Mouse (Mus musculus) liver, embryonic 13.5 days (tissue): ENCODE results near the gene Scg5. TPM values are rescaled to one million over a fixed set of nuclear protein-coding genes. Genes with fewer than 3 reads are reported as not detected.

Source experiments
- ATAC-seq: fragments of 200-750 bp; cut with Nextera tagmentation; 2 replicates; pipeline ENCODE4 v1.8.0; 2017; ENCODE audit warnings: low read depth, mild to moderate bottlenecking, moderate number of reproducible peaks, moderate library complexity
- DNase-seq: peaks from one replicate; pipeline ENCODE4 v3.0.0; 2022
- H3K27ac ChIP-seq: fragments of 300-500 bp; sonication (generic); 2 replicates; pipeline ENCODE4 v1.5.1; 2015; ENCODE audit warnings: moderate library complexity, mild to moderate bottlenecking, inconsistent platforms
- H3K27me3 ChIP-seq: fragments of 300-500 bp; sonication (generic); 2 replicates; pipeline ENCODE4 v1.6.1; 2015; ENCODE audit warnings: mild to moderate bottlenecking, inconsistent platforms
- H3K36me3 ChIP-seq: fragments of 300-500 bp; sonication (generic); 2 replicates; pipeline ENCODE4 v1.6.1; 2015; ENCODE audit warnings: mild to moderate bottlenecking, inconsistent platforms
- H3K4me1 ChIP-seq: fragments of 300-500 bp; sonication (generic); replicated peaks from 2 replicates; pipeline ENCODE4 v1.6.1; 2015; ENCODE audit warnings: inconsistent platforms
- H3K4me2 ChIP-seq: fragments of 300-500 bp; sonication (generic); 2 replicates; pipeline ENCODE4 v1.6.1; 2015; ENCODE audit warnings: inconsistent platforms, mild to moderate bottlenecking, moderate library complexity
- H3K4me3 ChIP-seq: fragments of 300-500 bp; sonication (generic); replicated peaks from 2 replicates; pipeline ENCODE4 v1.5.1; 2015; ENCODE audit warnings: mild to moderate bottlenecking, inconsistent platforms
- H3K9ac ChIP-seq: fragments of 300-500 bp; sonication (generic); 2 replicates; pipeline ENCODE4 v1.6.1; 2015; ENCODE audit warnings: mild to moderate bottlenecking, inconsistent platforms
- H3K9me3 ChIP-seq: fragments of 300-500 bp; sonication (generic); replicated peaks from 2 replicates; pipeline ENCODE4 v1.6.1; 2016; ENCODE audit warnings: inconsistent platforms
- WGBS: fragments of 180-500 bp; shearing (Covaris S2); methylation state at CpG from one replicate; pipeline ENCODE4 v1.1.7; 2015; ENCODE audit not compliant: insufficient replicate concordance; 5-methylcytosine and 5-hydroxymethylcytosine counted together
- polyA plus RNA-seq: library from polyadenylated mRNA; unstranded; fragments of >200 nt; fragmentation: Nextera tagmentation; extraction: Ambion mirVana; gene quantifications from 2 replicates; pipeline ENCODE4 v1.2.1, GENCODE M21; 2015

Scg5 gene
- polyA plus RNA-seq, 1 experiment from 2014 or later, result 0.21 TPM

DNA sequence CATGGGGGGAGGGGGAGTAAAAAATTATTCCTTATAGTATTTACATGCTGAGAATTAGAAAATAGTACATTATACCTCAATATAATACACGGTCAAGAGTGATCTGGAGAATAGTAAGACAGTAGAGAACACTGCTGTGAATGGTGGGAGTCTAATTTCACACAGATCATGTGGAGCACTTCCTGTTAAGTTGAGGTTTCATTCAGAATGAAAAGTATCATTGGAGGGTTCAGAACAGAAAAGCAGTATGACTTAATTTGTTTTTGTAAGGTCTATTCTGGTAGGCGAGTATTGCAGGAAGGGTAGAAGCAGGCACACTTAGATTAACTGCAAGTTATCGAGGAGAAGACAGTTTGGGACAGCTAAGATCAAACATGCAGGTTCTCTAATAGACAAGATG, 6.3 kb upstream of the Scg5 start:
- H3K4me3 ChIP-seq, result no peak overlapping the region
- peaks cover 10% of the 10 kb centered on the region for H3K9me3 ChIP-seq
- H3K9ac ChIP-seq, result no peak overlapping the region
- 84% methylated on average over 3 of the region's 3 CpGs for WGBS
- H3K4me2 ChIP-seq, result no peak overlapping the region
- H3K4me1 ChIP-seq, result no peaks in the 10 kb centered on the region
- H3K36me3 ChIP-seq, result peaks cover 74% of the 10 kb centered on the region
- DNase-seq, result no peak
- no peak overlapping the region for H3K27ac ChIP-seq
- no peaks in the 10 kb centered on the region for H3K27me3 ChIP-seq
- no peak for ATAC-seq

DNA sequence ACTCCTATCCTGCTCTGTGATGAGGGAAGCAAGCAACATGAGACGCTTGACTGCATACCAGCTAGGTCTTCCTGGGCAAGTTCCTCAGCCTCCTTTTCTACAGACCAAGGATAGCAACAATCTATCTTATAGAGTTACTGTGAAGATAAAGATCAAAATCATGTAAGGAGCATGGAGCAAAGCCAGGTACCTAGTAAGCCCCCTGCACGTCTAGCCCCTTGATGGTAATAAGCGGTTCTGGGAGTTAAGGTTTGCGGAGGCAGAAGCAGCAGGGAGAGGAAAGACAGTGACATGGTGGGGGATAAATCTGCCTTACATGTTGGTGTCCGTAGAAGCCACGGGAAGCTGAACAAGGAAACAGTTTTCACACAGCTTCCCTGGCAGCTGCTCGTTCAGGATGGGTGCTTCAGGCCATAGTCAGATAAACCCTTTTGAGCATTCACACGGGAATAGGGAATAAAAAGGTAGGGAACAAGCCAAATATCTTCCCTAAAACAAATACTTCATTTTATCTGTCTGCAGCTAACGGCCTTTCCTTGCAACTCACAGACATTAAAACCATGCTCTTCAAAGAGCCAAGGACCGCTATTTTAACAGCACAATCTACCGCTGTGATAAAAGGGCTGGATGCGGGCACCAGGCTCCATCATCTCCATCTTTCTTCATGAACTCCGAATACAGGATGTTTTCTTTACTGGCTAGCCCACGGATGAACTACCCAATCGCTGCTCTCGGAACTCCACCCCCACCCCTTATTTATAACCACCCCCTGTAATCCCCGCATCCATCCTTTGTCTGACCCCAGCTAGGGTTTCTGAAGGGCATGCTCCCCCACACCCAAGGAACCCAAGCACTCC, 607 bp downstream of the Scg5 start:
- Histone ChIP-seq H3K27me3 (no peaks in the 10 kb centered on the region), H3K4me2 (peak overlapping the region; percentile 21), H3K4me3 (no peak overlapping the region), H3K9ac (no peak overlapping the region), H3K36me3 (peaks cover 25% of the 10 kb centered on the region), H3K4me1 (peaks cover 6% of the 10 kb centered on the region), H3K27ac (no peak overlapping the region), H3K9me3 (peaks cover 2% of the 10 kb centered on the region)
- DNase-seq, result no peak
- ATAC-seq, result no peak; the same call in 1 of the 2 replicates
- WGBS, result 48% methylated on average over 17 of the region's 17 CpGs

GRCm38 (mm10) chr2:113823909-113824308, 5.0 kb downstream of the Scg5 start:
- Histone ChIP-seq H3K4me3 (no peak overlapping the region), H3K27me3 (no peaks in the 10 kb centered on the region), H3K27ac (no peak overlapping the region), H3K36me3 (no peaks in the 10 kb centered on the region), H3K4me2 (no peak overlapping the region), H3K9ac (no peak overlapping the region), H3K4me1 (peaks cover 2% of the 10 kb centered on the region), H3K9me3 (no peaks in the 10 kb centered on the region)
- DNase-seq (peak; percentile 11), ATAC-seq (no peak)
- WGBS, result 2% methylated on average over 2 of the region's 2 CpGs

DNA sequence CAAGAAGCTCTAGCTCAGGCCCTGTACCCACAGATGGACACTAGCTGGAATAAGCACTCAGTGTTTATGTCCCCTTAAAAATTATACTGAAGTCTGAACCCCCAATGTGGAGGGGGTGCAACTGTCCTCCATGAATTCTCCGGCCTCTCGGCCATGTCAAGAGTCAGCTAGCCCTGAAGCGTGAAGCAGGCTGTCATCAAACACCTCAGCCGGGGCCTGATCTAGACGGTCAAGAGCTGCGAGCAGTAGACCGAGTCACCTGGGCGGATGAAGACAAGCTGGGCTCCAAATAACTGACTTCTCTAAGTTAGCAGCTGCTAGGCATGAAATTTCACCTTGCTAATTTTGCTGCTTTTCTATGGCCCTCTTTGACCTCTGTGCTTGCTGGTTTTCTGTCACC, 6.6 kb downstream of the Scg5 start:
- no peaks in the 10 kb centered on the region for H3K27me3 ChIP-seq
- no peak for ATAC-seq
- H3K36me3 ChIP-seq, result no peaks in the 10 kb centered on the region
- no peak overlapping the region for H3K4me2 ChIP-seq
- no peak overlapping the region for H3K27ac ChIP-seq
- H3K4me3 ChIP-seq, result no peak overlapping the region
- DNase-seq, result no peak
- no peaks in the 10 kb centered on the region for H3K9me3 ChIP-seq
- H3K4me1 ChIP-seq, result no peaks in the 10 kb centered on the region
- WGBS, result 81% methylated on average over 8 of the region's 8 CpGs
- H3K9ac ChIP-seq, result no peak overlapping the region

GRCm38 (mm10) chr2:113821176-113821734, 7.7 kb downstream of the Scg5 start:
- DNase-seq (no peak), ATAC-seq (no peak)
- Histone ChIP-seq H3K9me3 (no peaks in the 10 kb centered on the region), H3K27ac (no peak overlapping the region), H3K4me1 (no peaks in the 10 kb centered on the region), H3K36me3 (no peaks in the 10 kb centered on the region), H3K27me3 (no peaks in the 10 kb centered on the region), H3K9ac (no peak overlapping the region), H3K4me2 (no peak overlapping the region), H3K4me3 (no peak overlapping the region)
- WGBS, result 70% methylated on average over 12 of the region's 12 CpGs

DNA sequence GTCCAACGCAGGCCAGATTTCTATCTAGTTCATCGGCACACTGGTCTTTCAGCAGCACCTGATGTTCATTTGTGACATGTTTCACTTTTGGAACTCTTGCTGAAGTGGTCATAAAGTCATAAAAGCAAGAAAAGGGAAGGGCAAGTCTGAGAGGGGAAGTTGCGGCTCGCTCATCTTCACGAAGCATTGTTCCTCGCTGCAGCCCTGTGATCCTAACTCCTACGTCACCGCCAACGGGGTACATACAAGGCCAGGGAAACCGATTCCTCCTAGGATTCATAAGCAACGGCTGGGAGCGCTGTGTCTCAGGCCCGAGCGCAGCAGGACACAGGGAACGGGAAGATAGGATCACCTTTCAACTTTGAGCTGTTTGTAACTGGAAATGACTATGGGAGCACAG, 8.8 kb downstream of the Scg5 start:
- Histone ChIP-seq H3K4me1 (no peaks in the 10 kb centered on the region), H3K9me3 (no peaks in the 10 kb centered on the region), H3K27ac (no peak overlapping the region), H3K36me3 (no peaks in the 10 kb centered on the region), H3K4me2 (no peak overlapping the region), H3K9ac (no peak overlapping the region), H3K4me3 (no peak overlapping the region), H3K27me3 (no peaks in the 10 kb centered on the region)
- ATAC-seq, result no peak
- 74% methylated on average over 15 of the region's 15 CpGs for WGBS
- no peak for DNase-seq

DNA sequence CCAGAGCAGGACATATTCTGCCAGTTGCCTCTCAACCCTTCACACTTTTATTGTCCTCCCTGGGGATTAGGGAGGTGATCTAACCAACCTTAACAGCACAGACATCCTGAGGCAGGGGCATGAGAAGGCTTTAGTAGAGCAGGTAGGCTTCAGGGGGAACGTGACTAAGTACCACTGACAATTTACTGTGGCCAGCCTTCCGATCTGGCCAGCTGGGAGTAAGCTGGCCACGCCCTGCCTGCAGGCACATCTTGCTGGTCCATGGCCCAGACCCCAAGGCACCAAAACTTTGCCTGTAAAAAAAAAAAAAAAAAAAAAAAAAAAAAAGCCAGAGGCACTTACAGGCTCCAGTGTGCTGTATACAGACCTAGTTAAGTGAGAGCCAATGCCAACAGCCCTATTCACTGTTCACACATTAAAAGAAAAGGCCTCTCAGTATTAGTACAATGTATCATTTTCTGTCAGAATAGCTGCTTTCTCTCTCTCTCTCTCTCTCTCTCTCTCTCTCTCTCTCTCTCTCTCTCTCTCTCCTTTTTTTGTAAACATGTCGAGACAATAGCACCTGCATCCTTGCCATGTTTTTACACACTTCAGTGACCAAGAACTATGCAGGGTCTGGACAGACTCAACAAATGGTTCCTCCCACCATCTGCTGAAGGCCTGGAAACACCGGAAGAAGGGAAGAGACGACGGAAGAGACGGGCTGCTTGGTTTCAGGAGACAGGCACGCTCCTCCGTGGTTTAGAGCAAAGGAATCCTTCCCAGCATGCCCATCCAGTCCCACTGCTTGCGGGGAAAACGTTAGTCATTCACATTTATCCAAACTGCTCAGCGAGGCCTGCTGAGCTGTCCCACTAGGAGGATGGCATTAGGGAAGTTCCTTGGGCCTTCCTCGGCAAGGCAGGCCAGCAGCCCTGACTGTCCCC, 11.0 kb downstream of the Scg5 start:
- DNase-seq, result no peak
- H3K36me3 ChIP-seq, result no peaks in the 10 kb centered on the region
- no peak for ATAC-seq
- no peak overlapping the region for H3K4me3 ChIP-seq
- H3K9me3 ChIP-seq, result no peaks in the 10 kb centered on the region
- no peak overlapping the region for H3K27ac ChIP-seq
- no peak overlapping the region for H3K4me2 ChIP-seq
- H3K27me3 ChIP-seq, result no peaks in the 10 kb centered on the region
- WGBS, result 73% methylated on average over 14 of the region's 14 CpGs
- H3K4me1 ChIP-seq, result no peaks in the 10 kb centered on the region
- no peak overlapping the region for H3K9ac ChIP-seq

- no peaks in the 10 kb centered on the region for H3K27me3 ChIP-seq
- H3K27ac ChIP-seq, result no peak overlapping the region
- WGBS, result 18% methylated on average over 9 of the region's 9 CpGs
- no peak for ATAC-seq
- H3K4me2 ChIP-seq, result no peak overlapping the region
- no peaks in the 10 kb centered on the region for H3K4me1 ChIP-seq
- H3K9me3 ChIP-seq, result no peaks in the 10 kb centered on the region
- H3K36me3 ChIP-seq, result no peaks in the 10 kb centered on the region
- H3K9ac ChIP-seq, result no peak overlapping the region
- no peak for DNase-seq
- no peak overlapping the region for H3K4me3 ChIP-seq
Observed at GRCm38 (mm10) chr2:113807640-113808039, 21.3 kb downstream of the Scg5 start.

DNA sequence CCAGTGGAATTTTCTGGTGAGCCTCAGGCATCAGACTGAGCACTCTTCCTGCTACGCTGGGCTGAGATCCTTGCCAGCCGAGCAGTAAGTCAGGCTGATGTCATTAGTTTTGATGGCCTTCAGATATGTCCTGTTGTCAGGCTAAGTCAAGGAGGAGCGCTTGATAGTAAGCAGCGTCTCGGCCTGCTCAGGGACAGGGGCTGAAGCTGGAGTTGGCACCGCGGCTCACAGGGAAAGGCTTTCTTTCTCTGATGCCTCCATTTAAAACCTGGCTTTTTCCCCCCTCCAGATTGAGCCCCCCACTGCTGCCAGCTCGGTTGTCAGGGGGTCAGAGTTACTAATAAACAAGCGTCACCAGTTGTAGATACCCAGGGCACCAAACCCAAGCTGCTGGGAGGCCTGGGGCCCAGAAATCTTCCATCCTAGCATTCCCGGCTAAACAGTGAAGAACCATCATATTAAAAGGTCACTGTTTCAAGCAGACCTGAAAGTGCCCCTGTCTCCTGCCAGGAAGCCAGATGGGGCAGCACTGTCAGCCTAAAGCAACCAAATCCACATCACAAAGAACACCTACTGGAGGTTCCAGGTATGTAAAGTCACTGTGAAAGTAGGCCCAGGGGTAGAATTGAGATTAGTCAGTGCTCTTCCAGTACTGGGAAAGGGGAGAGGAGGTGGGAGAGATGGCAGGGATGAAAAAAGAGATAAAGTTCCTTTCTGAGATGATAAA, 21.9 kb downstream of the Scg5 start:
- H3K9me3 ChIP-seq, result no peaks in the 10 kb centered on the region
- no peak overlapping the region for H3K9ac ChIP-seq
- H3K27ac ChIP-seq, result no peak overlapping the region
- H3K4me1 ChIP-seq, result no peaks in the 10 kb centered on the region
- H3K27me3 ChIP-seq, result no peaks in the 10 kb centered on the region
- 64% methylated on average over 10 of the region's 10 CpGs for WGBS
- H3K4me2 ChIP-seq, result no peak overlapping the region
- ATAC-seq (no peak), DNase-seq (no peak)
- no peaks in the 10 kb centered on the region for H3K36me3 ChIP-seq
- H3K4me3 ChIP-seq, result no peak overlapping the region

- WGBS, result 61% methylated on average over 4 of the region's 4 CpGs
- Histone ChIP-seq H3K36me3 (no peaks in the 10 kb centered on the region), H3K4me3 (no peak overlapping the region), H3K4me1 (no peaks in the 10 kb centered on the region), H3K27me3 (no peaks in the 10 kb centered on the region), H3K9me3 (no peaks in the 10 kb centered on the region), H3K9ac (no peak overlapping the region), H3K4me2 (no peak overlapping the region), H3K27ac (no peak overlapping the region)
- no peak for ATAC-seq
- no peak for DNase-seq
Observed at GRCm38 (mm10) chr2:113805765-113806164, 23.2 kb downstream of the Scg5 start.

GRCm38 (mm10) chr2:113803753-113804152, 25.2 kb downstream of the Scg5 start:
- H3K27ac ChIP-seq, result no peak overlapping the region
- 16% methylated on average over 1 of the region's 1 CpGs for WGBS
- H3K4me3 ChIP-seq, result no peak overlapping the region
- H3K36me3 ChIP-seq, result no peaks in the 10 kb centered on the region
- no peak for ATAC-seq
- no peak for DNase-seq
- H3K9me3 ChIP-seq, result no peaks in the 10 kb centered on the region
- no peaks in the 10 kb centered on the region for H3K4me1 ChIP-seq
- no peak overlapping the region for H3K4me2 ChIP-seq
- no peaks in the 10 kb centered on the region for H3K27me3 ChIP-seq
- no peak overlapping the region for H3K9ac ChIP-seq
